In the genomic region with DNA sequence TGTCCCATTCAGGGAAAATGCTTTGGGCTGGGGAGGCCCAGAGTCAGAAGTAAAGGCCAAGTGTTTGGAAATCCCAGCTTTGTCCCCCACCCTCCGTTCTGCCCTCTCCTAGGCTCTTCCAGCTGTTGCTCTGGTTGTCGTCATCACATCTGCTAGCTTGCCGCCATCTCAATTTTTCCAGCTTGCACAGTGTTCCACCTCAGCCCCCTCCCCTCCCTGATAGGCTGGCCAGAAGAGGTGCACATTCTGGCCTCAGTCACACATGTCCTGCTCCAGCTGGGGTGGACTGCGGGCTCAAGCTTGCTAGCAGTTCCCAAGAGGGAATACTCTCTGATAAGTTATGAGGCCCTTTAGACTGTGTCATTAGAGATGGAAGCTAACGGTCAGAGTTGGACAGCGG, we compare ENCODE assay signal across 15 mouse cellular contexts. TPM values are rescaled to one million over a fixed set of nuclear protein-coding genes. Genes with fewer than 3 reads are reported as not detected.
DNase-seq lines count a peak whose midpoint lies in the region; ATAC-seq and TF ChIP-seq lines count a peak whose summit lies in the region.
"Had no signal": no experiment of that assay in that cellular context is flagged by ENCODE, and none has a peak within 500 bp of the region (broad histone marks: within the 10 kb centered on the region; RNA-seq: fewer than 3 reads in every experiment).

No protein-coding gene starts in this region.

- 49% methylated on average over 6 of the region's 6 CpGs for WGBS in heart, adult 2 months
- WGBS in heart, embryonic 11.5 days (ENCODE audit: insufficient replicate concordance) = 54% methylated on average over 6 of the region's 6 CpGs
- 58% methylated on average over 6 of the region's 6 CpGs for WGBS in kidney, postnatal 0 days
- 75% methylated on average over 6 of the region's 6 CpGs for WGBS in neural tube, embryonic 15.5 days

- no peak for TF ChIP-seq EP300 in heart, adult 2 months (IDR thresholded peaks at IDR 0.05; ENCODE audit: insufficient read depth, low read depth, low read length)

- H3K36me3 ChIP-seq in heart, adult 2 months (ENCODE audit: control insufficient read depth, insufficient read depth, low read length) = no peaks in the 10 kb centered on the region
- H3K36me3 ChIP-seq in heart, embryonic 11.5 days (ENCODE audit: control insufficient read depth, insufficient read depth, low read length) = no peaks in the 10 kb centered on the region
- no peaks in the 10 kb centered on the region for H3K36me3 ChIP-seq in kidney, postnatal 0 days (ENCODE audit: insufficient read depth, low read length)
- no peaks in the 10 kb centered on the region for H3K36me3 ChIP-seq in neural tube, embryonic 15.5 days
- H3K36me3 ChIP-seq: hindbrain, embryonic 10.5 days; liver, embryonic 12.5 days; midbrain, embryonic 15.5 days had no signal

- no peak for TF ChIP-seq CTCF in heart, adult 2 months (IDR thresholded peaks at IDR 0.05)
- no peak for TF ChIP-seq CTCF in kidney, postnatal 0 days (IDR thresholded peaks at IDR 0.05; ENCODE audit: low read depth)

- H3K79me2 ChIP-seq in heart, adult 2 months (replicated peaks; ENCODE audit: control insufficient read depth, insufficient read depth, low read length) = no peaks in the 10 kb centered on the region

- H3K9ac ChIP-seq in heart, adult 2 months (ENCODE audit: low read depth, low read length) = no peak overlapping the region
- no peak overlapping the region for H3K9ac ChIP-seq in heart, embryonic 11.5 days (ENCODE audit: low read depth, low read length)
- no peak overlapping the region for H3K9ac ChIP-seq in kidney, postnatal 0 days (ENCODE audit: low read depth, low read length)
- H3K9ac ChIP-seq in neural tube, embryonic 15.5 days (replicated peaks) = no peak overlapping the region
- H3K9ac ChIP-seq: liver, embryonic 12.5 days; midbrain, embryonic 15.5 days had no signal

- no peaks in the 10 kb centered on the region for H3K9me3 ChIP-seq in heart, embryonic 11.5 days (replicated peaks; ENCODE audit: control insufficient read depth, low read length)
- no peaks in the 10 kb centered on the region for H3K9me3 ChIP-seq in kidney, postnatal 0 days (replicated peaks; ENCODE audit: low read length)
- no peaks in the 10 kb centered on the region for H3K9me3 ChIP-seq in neural tube, embryonic 15.5 days (replicated peaks)
- H3K9me3 ChIP-seq: hindbrain, embryonic 10.5 days; liver, embryonic 12.5 days; midbrain, embryonic 15.5 days had no signal

- DNase-seq in heart, adult 2 months = peak; percentile 67 to 79
- DNase-seq in urinary bladder, postnatal 14 days (ENCODE audit: low spot score) = peak; percentile 31
- no peak for DNase-seq in urinary bladder, postnatal 25 days (ENCODE audit: low spot score)
- DNase-seq in kidney, postnatal 0 days (ENCODE audit: low spot score) = peak; percentile 49
- DNase-seq in adrenal gland, adult (ENCODE audit: inconsistent age in 2 of 2, low spot score in 1 of 2) = no peak
- no peak for DNase-seq in frontal cortex, postnatal 36 days (ENCODE audit: low spot score in 2 of 2)
- DNase-seq: adrenal gland, postnatal 10 days; cerebellum, postnatal 25 days; right cerebral cortex, postnatal 4 days; thymus, postnatal 25 days had no signal

- H3K4me1 ChIP-seq in heart, adult 2 months (ENCODE audit: control insufficient read depth, insufficient read depth, low read length) = peaks cover 26% of the 10 kb centered on the region
- H3K4me1 ChIP-seq in heart, embryonic 11.5 days (ENCODE audit: control insufficient read depth, insufficient read depth, low read length) = no peaks in the 10 kb centered on the region
- H3K4me1 ChIP-seq in kidney, postnatal 0 days (replicated peaks; ENCODE audit: insufficient read depth, low read length) = no peaks in the 10 kb centered on the region
- no peaks in the 10 kb centered on the region for H3K4me1 ChIP-seq in neural tube, embryonic 15.5 days
- H3K4me1 ChIP-seq: midbrain, embryonic 15.5 days had no signal

- intact Hi-C loops in heart, adult 2 months (cut with DNase I) = no loop called here

- no peak for ATAC-seq in heart, embryonic 11.5 days (replicated peaks; ENCODE audit: insufficient number of reproducible peaks, low FRiP score, low TSS enrichment)
- ATAC-seq in kidney, postnatal 0 days (replicated peaks; ENCODE audit: low FRiP score, low read depth) = no peak
- no peak for ATAC-seq in neural tube, embryonic 15.5 days (ENCODE audit: low FRiP score)
- ATAC-seq: liver, embryonic 12.5 days; midbrain, embryonic 15.5 days had no signal

- no peaks in the 10 kb centered on the region for H3K27me3 ChIP-seq in heart, adult 2 months (ENCODE audit: control insufficient read depth, insufficient read depth, low read length)
- no peaks in the 10 kb centered on the region for H3K27me3 ChIP-seq in heart, embryonic 11.5 days (ENCODE audit: control insufficient read depth, insufficient read depth, low read length)
- H3K27me3 ChIP-seq in kidney, postnatal 0 days (ENCODE audit: insufficient read depth, low read length) = no peaks in the 10 kb centered on the region
- H3K27me3 ChIP-seq in neural tube, embryonic 15.5 days (replicated peaks) = no peaks in the 10 kb centered on the region
- H3K27me3 ChIP-seq: liver, embryonic 12.5 days; midbrain, embryonic 15.5 days had no signal

- H3K4me3 ChIP-seq in heart, adult 2 months = no peak overlapping the region
- H3K4me3 ChIP-seq in heart, embryonic 11.5 days (ENCODE audit: low read depth, low read length) = no peak overlapping the region
- H3K4me3 ChIP-seq in kidney, postnatal 0 days (replicated peaks; ENCODE audit: low read depth, low read length) = no peak overlapping the region
- no peak overlapping the region for H3K4me3 ChIP-seq in neural tube, embryonic 15.5 days (replicated peaks)
- H3K4me3 ChIP-seq: hindbrain, embryonic 10.5 days; liver, embryonic 12.5 days; midbrain, embryonic 15.5 days had no signal

- TF ChIP-seq POLR2A in heart, adult 2 months (IDR thresholded peaks at IDR 0.05; ENCODE audit: insufficient read depth, low read depth, low read length) = no peak

- peak overlapping the region; percentile 48 for H3K27ac ChIP-seq in heart, adult 2 months
- H3K27ac ChIP-seq in heart, embryonic 11.5 days (ENCODE audit: low read depth, low read length) = no peak overlapping the region
- H3K27ac ChIP-seq in kidney, postnatal 0 days = no peak overlapping the region
- no peak overlapping the region for H3K27ac ChIP-seq in neural tube, embryonic 15.5 days (replicated peaks)
- H3K27ac ChIP-seq: hindbrain, embryonic 10.5 days; liver, embryonic 12.5 days; midbrain, embryonic 15.5 days had no signal

- H3K4me2 ChIP-seq in heart, embryonic 11.5 days = no peak overlapping the region
- H3K4me2 ChIP-seq in kidney, postnatal 0 days (ENCODE audit: low read length) = no peak overlapping the region
- no peak overlapping the region for H3K4me2 ChIP-seq in neural tube, embryonic 15.5 days
- H3K4me2 ChIP-seq: liver, embryonic 12.5 days; midbrain, embryonic 15.5 days had no signal

RNA-seq across cellular contexts. Expression of a gene that starts 42.8 kb away (rescaled TPM):
- 10 to 100 TPM; 21.0 to 21.8 TPM for total RNA-seq in heart, adult 2 months (2021)
- 12.7 and 18.4 TPM in 2 replicates for polyA plus RNA-seq in heart, adult 2 months (2012; rRNA removed)
- 9.1 and 10.2 TPM in 2 replicates for polyA plus RNA-seq in heart, embryonic 11.5 days (2014; fragmentation: Nextera tagmentation; extraction: Ambion mirVana)
- 11.9 and 12.5 TPM in 2 replicates for polyA plus RNA-seq in kidney, postnatal 0 days (2015; fragmentation: Nextera tagmentation; extraction: Ambion mirVana)
- 17.3 and 17.6 TPM in 2 replicates for polyA plus RNA-seq in neural tube, embryonic 15.5 days (2015; fragmentation: Nextera tagmentation; extraction: Ambion mirVana)

Comparison
In these comparisons a context has a peak if more than half of its experiments do, and no peak if none do; other contexts are left out.
1. DNase-seq: peak in heart, adult 2 months (2 of 2), urinary bladder, postnatal 14 days (single experiment) and kidney, postnatal 0 days (single experiment); none in urinary bladder, postnatal 25 days (single experiment), adrenal gland, adult (0 of 2) and frontal cortex, postnatal 36 days (0 of 2).